Comparison of ENCODE assay signal across 23 mouse cellular contexts in genomic region chr2:153119488-153119887, GRCm38 (mm10). TPM values are rescaled to one million over a fixed set of nuclear protein-coding genes. Genes with fewer than 3 reads are reported as not detected.
"Had no signal": no experiment of that assay in that cellular context is flagged by ENCODE, and none has a peak within 500 bp of the region (broad histone marks: within the 10 kb centered on the region; RNA-seq: fewer than 3 reads in every experiment).

No protein-coding gene starts in this region.

- H3K4me2 ChIP-seq: heart, embryonic 12.5 days; hindbrain, embryonic 12.5 days; hindbrain, embryonic 14.5 days; intestine, embryonic 15.5 days; limb, embryonic 12.5 days; liver, embryonic 11.5 days; liver, embryonic 13.5 days had no signal

- H3K36me3 ChIP-seq: heart, embryonic 10.5 days; heart, embryonic 12.5 days; hindbrain, embryonic 10.5 days; hindbrain, embryonic 12.5 days; intestine, embryonic 15.5 days; limb, embryonic 10.5 days; limb, embryonic 12.5 days; liver, embryonic 13.5 days had no signal

- H3K27me3 ChIP-seq: hindbrain, embryonic 12.5 days; intestine, embryonic 15.5 days; limb, embryonic 12.5 days; liver, embryonic 13.5 days had no signal

- H3K4me3 ChIP-seq: heart, embryonic 10.5 days; heart, embryonic 12.5 days; hindbrain, embryonic 10.5 days; hindbrain, embryonic 12.5 days; intestine, embryonic 15.5 days; layer of hippocampus, adult 2 months; left cerebral cortex, adult 2 months; limb, embryonic 10.5 days; limb, embryonic 12.5 days; liver, embryonic 13.5 days had no signal

- H3K9ac ChIP-seq: heart, embryonic 12.5 days; hindbrain, embryonic 12.5 days; hindbrain, embryonic 14.5 days; intestine, embryonic 15.5 days; limb, embryonic 12.5 days; liver, embryonic 13.5 days had no signal

- H3K4me1 ChIP-seq: heart, embryonic 10.5 days; heart, embryonic 12.5 days; hindbrain, embryonic 10.5 days; hindbrain, embryonic 12.5 days; intestine, embryonic 15.5 days; limb, embryonic 10.5 days; limb, embryonic 12.5 days had no signal

- ATAC-seq: hindbrain, embryonic 16.5 days; inflammation-experienced regulatory T-cells, adult 6 months; intestine, embryonic 15.5 days had no signal

- H3K9me3 ChIP-seq: heart, embryonic 10.5 days; heart, embryonic 12.5 days; hindbrain, embryonic 10.5 days; hindbrain, embryonic 12.5 days; intestine, embryonic 15.5 days; limb, embryonic 10.5 days; limb, embryonic 12.5 days; liver, embryonic 13.5 days had no signal

- H3K27ac ChIP-seq: heart, embryonic 10.5 days; hindbrain, embryonic 10.5 days; hindbrain, embryonic 12.5 days; hindbrain, embryonic 14.5 days; intestine, embryonic 15.5 days; layer of hippocampus, adult 2 months; left cerebral cortex, adult 2 months; limb, embryonic 10.5 days; limb, embryonic 12.5 days; liver, embryonic 13.5 days had no signal

- DNase-seq: gastrocnemius, postnatal 10 days; gastrocnemius, postnatal 25 days; heart, postnatal 10 days; heart, postnatal 4 days; kidney, adult 11 months; kidney, adult 8-10 months; kidney, postnatal 10 days; kidney, postnatal 4 days; liver; liver, embryonic 13.5 days had no signal

RNA-seq across cellular contexts. Expression of gene Ccm2l, which starts 53.7 kb away (rescaled TPM):
- polyA plus RNA-seq: inflammation-experienced regulatory T-cells, adult 6 months had no signal
